ENCODE assay signal across 8 mouse cellular contexts in genomic region chr7:19796697-19797588, GRCm38 (mm10). TPM values are rescaled to one million over a fixed set of nuclear protein-coding genes. Genes with fewer than 3 reads are reported as not detected.
DNase-seq lines count a peak whose midpoint lies in the region; ATAC-seq lines count a peak whose summit lies in the region.

TSS of gene Cblc (minus strand) at chr7:19796809.

- peak; percentile 91 for DNase-seq in ES-CJ7 (ENCODE audit: low read depth, low spot score)
- peak; percentile 86 for DNase-seq in adrenal gland, postnatal 25 days
- peak; percentile 89 to 94 for DNase-seq in kidney, postnatal 25 days
- peak; percentile 94 for DNase-seq in lung, postnatal 25 days (ENCODE audit: low spot score)
- peak; percentile 40 to 44 for DNase-seq in right cerebral cortex, adult 2 months (ENCODE audit: low spot score in 2 of 2)
- peak; percentile 88 for DNase-seq in urinary bladder, postnatal 25 days (ENCODE audit: low spot score)

- H3K9ac ChIP-seq in heart, embryonic 16.5 days (ENCODE audit: low read length): peak within 1 kb of the TSS; percentile 25; the same call in 1 of the 2 replicates

- no peaks in the 10 kb centered on the region for H3K9me3 ChIP-seq in erythroblast, embryonic 14.5 days (ENCODE audit: control insufficient read depth, low read length)
- H3K9me3 ChIP-seq in heart, embryonic 16.5 days (replicated peaks; ENCODE audit: control insufficient read depth, low read length): no peaks in the 10 kb centered on the region

- no peaks in the 10 kb centered on the region; the same call in 1 of the 2 replicates for H3K4me1 ChIP-seq in erythroblast, embryonic 14.5 days (ENCODE audit: control insufficient read depth)
- H3K4me1 ChIP-seq in heart, embryonic 16.5 days (ENCODE audit: control insufficient read depth, insufficient read depth, low read length): 0 out of 2 replicates have a peak, but pooled peaks cover 2% of the 10 kb centered on the region

- H3K4me2 ChIP-seq in heart, embryonic 16.5 days (ENCODE audit: low read depth, low read length): peak within 1 kb of the TSS; percentile 51

- peak within 1 kb of the TSS; percentile 23 for H3K4me3 ChIP-seq in erythroblast, embryonic 14.5 days (replicated peaks)
- peak within 1 kb of the TSS; percentile 35 for H3K4me3 ChIP-seq in heart, embryonic 16.5 days (ENCODE audit: low read length)

- peak; percentile 50; the same call in 1 of the 2 replicates for ATAC-seq in heart, embryonic 16.5 days (replicated peaks; ENCODE audit: extremely low read depth, insufficient read depth, low FRiP score)

- 3% methylated on average over 32 of the region's 32 CpGs for WGBS in heart, embryonic 16.5 days

- H3K27me3 ChIP-seq in erythroblast, embryonic 14.5 days (ENCODE audit: control insufficient read depth): peaks cover 18% of the 10 kb centered on the region
- H3K27me3 ChIP-seq in heart, embryonic 16.5 days (ENCODE audit: control insufficient read depth, insufficient read depth, low read length): peaks cover 14% of the 10 kb centered on the region

- peak within 1 kb of the TSS; percentile 35; the same call in 1 of the 2 replicates for H3K27ac ChIP-seq in heart, embryonic 16.5 days (ENCODE audit: low read length)

- no peaks in the 10 kb centered on the region for H3K36me3 ChIP-seq in erythroblast, embryonic 14.5 days (ENCODE audit: control insufficient read depth)
- H3K36me3 ChIP-seq in heart, embryonic 16.5 days (ENCODE audit: control insufficient read depth, insufficient read depth): no peaks in the 10 kb centered on the region

RNA-seq across cellular contexts. Expression of gene Cblc, which starts in this region (rescaled TPM):
- 0.55 TPM in 1 of 2 replicates, not detected in the other for total RNA-seq in adrenal gland, postnatal 25 days (2021)
- polyA plus RNA-seq in erythroblast, embryonic 14.5 days (2012): not detected in 2 replicates
- 1.2 and 2.0 TPM in 2 replicates for polyA plus RNA-seq in heart, embryonic 16.5 days (2015; fragmentation: Nextera tagmentation; extraction: Ambion mirVana)

Comparison
In these comparisons a context has a peak if more than half of its experiments do, and no peak if none do; other contexts are left out.
1. Peak in every context shown above with its lines: DNase-seq, ATAC-seq, H3K4me3 ChIP-seq and H3K27ac ChIP-seq.
2. Peak in DNase-seq in adrenal gland, postnatal 25 days; RNA of the gene not detected or under 1 TPM.
3. DNase-seq: peak in every context shown above with its lines; median percentile 94 in lung, postnatal 25 days; 92 in kidney, postnatal 25 days; 91 in ES-CJ7; 88 in urinary bladder, postnatal 25 days; 86 in adrenal gland, postnatal 25 days; 42 in right cerebral cortex, adult 2 months.